Mouse (Mus musculus) lung, adult 2 months (tissue): ENCODE measurements around the gene Rtn4r.

ENCODE experiments used
- CTCF ChIP-seq: fragments of 200-500 bp; IDR thresholded peaks from 2 replicates; pipeline ENCODE4 v1.5.1; 2011; ENCODE audit warnings: mild to moderate bottlenecking, low read length, control low read depth; ENCODE audit not compliant: insufficient read depth
- POLR2A ChIP-seq: fragments of 200-500 bp; IDR thresholded peaks from 2 replicates; pipeline ENCODE4 v1.6.1; 2011; ENCODE audit warnings: low read depth, mild to moderate bottlenecking, control low read depth, low read length, borderline replicate concordance; ENCODE audit errors: extremely low read depth

DNA sequence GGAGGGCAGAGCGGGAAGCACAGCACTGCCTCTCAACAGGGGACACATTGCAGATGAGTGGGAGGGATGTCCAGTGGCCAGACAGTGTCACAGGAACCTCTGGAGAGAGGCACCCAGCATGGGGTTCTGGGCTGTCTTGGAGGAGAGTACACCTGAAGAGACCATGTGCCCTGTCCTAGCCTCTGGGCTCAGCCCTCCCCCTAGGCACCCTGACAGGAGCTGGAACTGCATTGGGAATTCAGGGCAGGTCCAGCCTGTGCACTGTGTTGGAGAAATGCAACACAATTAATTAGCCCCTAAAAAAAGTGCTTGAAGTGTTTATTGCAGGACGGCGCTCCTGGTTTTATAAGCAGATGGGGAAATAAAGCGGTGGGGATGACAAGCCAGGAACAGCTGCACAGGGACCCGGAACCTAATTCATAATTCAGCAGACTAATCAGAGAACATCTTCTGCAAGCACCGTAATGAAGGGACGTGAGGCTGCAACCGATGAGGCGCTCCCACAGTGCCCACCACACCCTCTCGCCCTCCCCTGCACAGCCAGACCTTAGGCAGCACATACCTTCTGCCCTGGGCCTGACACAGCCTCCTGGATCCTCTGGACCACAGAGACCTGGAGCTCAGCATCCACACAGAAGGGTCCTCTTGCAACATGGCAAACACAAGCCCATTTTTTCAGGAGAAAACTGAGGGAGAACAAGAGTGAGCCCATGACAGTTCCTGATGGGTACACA is 71.1 kb downstream of the Rtn4r start:
- TF ChIP-seq CTCF (no peak), POLR2A (no peak)
